Mouse (Mus musculus): ENCODE results near the gene Mtrr. TPM values are rescaled to one million over a fixed set of nuclear protein-coding genes. Genes with fewer than 3 reads are reported as not detected.

Mtrr gene
- 11.5 and 11.8 TPM in 2 replicates for polyA plus RNA-seq (2015; fragmentation: Nextera tagmentation; extraction: Ambion mirVana)

DNA sequence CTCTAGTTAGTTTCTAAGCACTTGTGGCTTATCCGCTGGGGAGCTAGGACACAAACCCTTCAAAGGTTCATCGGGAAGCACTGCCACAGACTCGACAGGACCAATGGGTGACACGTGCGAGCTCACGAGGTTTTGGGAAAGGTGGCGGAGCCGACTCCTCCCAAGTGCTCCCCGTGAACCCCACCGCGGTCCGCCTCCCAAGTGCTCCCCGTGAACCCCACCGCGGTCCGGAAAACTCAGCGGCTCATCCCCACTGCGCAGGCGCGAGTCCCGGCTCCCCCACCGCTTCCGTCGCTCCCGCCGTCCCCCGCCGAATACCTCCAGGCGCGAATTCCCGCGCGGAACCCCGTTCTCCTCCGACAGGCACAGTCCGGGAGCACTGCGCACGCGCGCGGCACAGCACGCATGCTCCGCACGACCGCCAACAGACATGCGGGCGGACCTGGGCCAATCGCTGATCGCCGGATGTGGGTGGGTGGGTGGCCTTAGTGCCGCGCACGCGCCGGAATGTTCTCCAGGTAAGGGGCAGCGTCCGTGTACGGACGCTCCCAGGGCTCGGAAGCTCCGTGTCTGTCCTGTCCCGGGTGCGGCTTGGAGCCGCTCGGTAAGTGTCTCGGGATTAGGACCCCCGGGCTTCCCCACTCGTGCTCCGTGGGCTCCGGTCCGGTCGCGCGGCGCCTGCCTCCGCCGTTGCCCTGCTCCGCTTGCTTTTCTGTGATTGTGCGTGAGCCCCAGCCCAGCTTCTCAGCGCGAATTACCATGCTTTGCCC is at the start of gene Mtrr, which contains the start of gene Fastkd3:
Gene Mtrr (minus strand): TSS at position 403 of the 770 bp plus-strand sequence.
Gene Fastkd3 (plus strand): TSS at position 488 of the 770 bp plus-strand sequence.

DNA sequence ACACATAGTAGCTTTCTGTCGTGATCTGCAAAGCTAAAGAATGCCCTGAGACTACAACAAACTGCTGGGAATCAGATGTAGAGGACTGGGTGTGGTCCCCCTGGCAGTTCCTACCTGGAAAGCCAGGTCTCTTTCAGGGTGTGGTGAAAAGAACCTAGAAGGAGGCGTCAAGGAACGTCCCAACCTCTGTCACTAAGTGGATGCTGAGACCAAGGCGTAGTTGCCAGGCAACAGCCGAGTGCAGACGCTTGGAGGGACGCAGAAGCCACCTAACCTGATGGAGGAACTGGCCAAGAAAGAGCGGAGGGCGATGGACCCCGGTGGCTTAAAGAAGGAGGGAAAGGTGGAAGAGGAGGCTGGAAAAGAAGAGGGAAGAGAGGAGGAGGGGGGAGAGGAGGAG is 15.2 kb upstream of the Mtrr start, which contains the start of gene 1700001L19Rik:
Gene 1700001L19Rik (plus strand): TSS at position 223 of the 400 bp plus-strand sequence.

Other genes starting within 250 kb of the Mtrr start
- gene Fastkd3, start 85 bp upstream of the Mtrr start, polyA plus RNA-seq (2015; fragmentation: Nextera tagmentation; extraction: Ambion mirVana): 12.9 and 15.9 TPM in 2 replicates
- 0.22 TPM in 1 of 2 replicates, not detected in the other for gene 1700001L19Rik, start 15.3 kb upstream of the Mtrr start, polyA plus RNA-seq (2015; fragmentation: Nextera tagmentation; extraction: Ambion mirVana)

Data from skeletal muscle tissue, postnatal 0 days (tissue).